Mouse (Mus musculus) T-cell, adult 2 months (primary cell): ENCODE measurements around the gene Fgfr3.

Experiments
- DNase-seq: peaks from one replicate; pipeline ENCODE4 v3.0.0; 2022; ENCODE audit warnings: low spot score

Gene Fgfr3

DNA sequence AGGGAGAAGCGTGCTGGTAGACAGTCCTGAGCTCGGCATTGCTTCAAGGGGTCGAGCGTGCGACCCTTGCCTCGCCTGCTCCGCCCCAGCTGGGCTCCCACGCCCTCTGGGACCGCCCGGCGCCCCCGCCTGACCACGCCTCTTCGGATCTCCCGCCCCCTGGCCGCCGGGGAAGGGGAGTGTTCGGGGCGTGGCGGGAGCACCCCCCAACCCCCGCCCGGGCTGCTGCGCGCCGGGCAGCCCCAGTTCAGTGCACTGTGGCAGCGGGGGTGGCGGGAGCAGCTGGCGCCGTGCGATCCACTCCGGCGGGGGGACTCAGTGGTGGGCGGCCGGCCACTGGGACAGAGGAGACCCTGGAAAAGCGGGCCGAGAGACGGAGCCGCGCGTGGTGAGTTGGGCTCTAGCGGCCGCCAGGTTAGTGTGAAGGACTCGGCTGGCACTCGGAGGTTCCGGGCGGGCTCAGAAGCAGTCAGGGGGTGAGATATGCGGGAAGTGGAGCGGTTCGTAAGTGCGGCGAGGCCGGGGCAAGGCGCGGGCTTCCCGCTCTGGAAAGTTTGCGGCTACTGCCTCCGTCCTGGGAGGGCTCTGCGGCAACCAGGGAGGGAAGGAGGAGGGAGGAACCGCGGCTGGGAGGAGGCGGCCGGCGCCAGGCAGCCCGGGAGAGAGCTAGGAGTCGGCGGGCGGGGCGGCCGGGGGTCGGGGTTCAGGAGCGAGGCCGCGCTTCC, at the start of gene Fgfr3:
Gene Fgfr3 (plus strand): TSS at position 134 of the 725 bp plus-strand sequence.
- DNase-seq: peak; percentile 32

DNA sequence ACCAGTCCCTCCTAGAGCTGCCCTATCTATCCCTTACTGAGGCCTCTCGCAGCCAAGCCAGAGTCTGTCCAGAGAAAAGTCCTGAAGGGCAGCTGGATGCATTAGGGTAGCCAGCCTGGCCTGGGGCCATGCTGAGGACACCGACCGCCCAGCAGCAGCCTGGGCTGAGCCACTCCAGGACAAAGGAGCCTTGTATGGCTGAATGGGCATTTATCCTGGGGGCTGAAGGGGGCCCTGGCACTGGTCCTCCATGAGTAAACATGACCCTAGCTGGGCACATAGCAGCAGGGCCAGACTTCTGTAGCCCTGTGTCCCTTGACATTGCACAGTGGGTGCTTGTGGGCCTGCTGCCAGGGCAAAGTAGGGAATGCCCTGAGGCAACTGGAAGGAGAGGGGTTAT, 47.0 kb upstream of the Fgfr3 start:
- DNase-seq: no peak

GRCm38 (mm10) chr5:33675964-33676363, 45.5 kb upstream of the Fgfr3 start:
- no peak for DNase-seq

- no peak for DNase-seq
These were observed 43.2 kb upstream of the Fgfr3 start for GRCm38 (mm10) chr5:33678244-33678643.

GRCm38 (mm10) chr5:33681044-33681443, 40.4 kb upstream of the Fgfr3 start:
- no peak for DNase-seq

GRCm38 (mm10) chr5:33681611-33682388, 39.7 kb upstream of the Fgfr3 start:
- DNase-seq: peak; percentile 8

- no peak for DNase-seq
These were observed 38.5 kb upstream of the Fgfr3 start for GRCm38 (mm10) chr5:33682963-33683362.

GRCm38 (mm10) chr5:33683897-33684652, 37.4 kb upstream of the Fgfr3 start:
- DNase-seq: no peak

DNA sequence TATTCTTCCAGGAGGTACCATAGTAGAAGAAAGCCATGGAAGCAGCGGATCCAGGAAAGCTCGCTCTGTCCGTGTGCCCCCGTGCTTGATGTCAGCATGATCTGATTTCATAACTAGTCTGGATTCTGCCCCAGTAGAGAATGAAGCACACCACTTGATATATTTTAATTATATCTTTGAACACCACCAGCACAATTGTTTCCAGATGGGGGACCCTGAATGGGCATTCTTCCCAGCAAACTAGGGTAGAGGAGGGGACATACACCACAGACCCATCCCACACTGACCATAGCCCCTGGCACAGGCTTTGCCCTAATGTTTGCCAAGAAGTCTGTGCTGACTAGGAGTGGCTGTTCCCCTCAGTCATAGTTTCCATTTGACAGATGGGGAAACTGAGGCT, 36.5 kb upstream of the Fgfr3 start:
- no peak for DNase-seq

GRCm38 (mm10) chr5:33687142-33687541, 34.3 kb upstream of the Fgfr3 start:
- no peak for DNase-seq

GRCm38 (mm10) chr5:33688278-33689220, 32.9 kb upstream of the Fgfr3 start:
- DNase-seq: no peak

DNA sequence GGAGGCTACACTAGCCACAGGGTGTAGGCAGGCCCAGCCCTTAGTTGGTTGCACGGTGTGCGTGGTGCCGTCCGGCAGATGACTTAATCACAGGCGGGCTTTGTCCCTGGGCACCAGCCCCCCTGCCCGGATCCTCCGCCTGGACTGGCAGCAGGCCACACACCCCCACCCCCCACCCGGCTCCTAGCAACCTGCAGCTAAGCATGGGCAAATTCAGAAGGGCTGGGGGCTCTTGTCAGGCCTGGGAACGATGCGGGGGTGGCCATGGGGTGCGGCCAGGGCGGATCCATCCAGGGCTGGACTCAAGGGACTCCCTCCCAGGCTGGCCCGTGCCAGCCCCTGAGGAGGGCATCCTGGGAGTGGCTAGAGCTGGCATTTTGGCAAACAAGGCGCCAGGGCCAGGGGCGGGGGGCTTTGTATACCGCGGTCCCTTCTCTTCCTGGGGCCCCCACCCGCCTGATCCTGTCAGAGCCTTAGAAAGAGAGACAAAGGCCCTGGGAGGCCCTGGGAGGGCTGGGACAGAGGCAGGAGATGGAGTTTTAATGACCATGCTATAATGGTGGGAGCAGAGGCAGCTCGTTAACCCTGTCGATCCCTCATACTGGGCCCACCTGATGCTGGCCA, 32.1 kb upstream of the Fgfr3 start:
- DNase-seq: no peak

- DNase-seq: no peak
These were observed 31.4 kb upstream of the Fgfr3 start for GRCm38 (mm10) chr5:33689852-33690645.

GRCm38 (mm10) chr5:33692393-33692792, 29.1 kb upstream of the Fgfr3 start:
- no peak for DNase-seq

DNA sequence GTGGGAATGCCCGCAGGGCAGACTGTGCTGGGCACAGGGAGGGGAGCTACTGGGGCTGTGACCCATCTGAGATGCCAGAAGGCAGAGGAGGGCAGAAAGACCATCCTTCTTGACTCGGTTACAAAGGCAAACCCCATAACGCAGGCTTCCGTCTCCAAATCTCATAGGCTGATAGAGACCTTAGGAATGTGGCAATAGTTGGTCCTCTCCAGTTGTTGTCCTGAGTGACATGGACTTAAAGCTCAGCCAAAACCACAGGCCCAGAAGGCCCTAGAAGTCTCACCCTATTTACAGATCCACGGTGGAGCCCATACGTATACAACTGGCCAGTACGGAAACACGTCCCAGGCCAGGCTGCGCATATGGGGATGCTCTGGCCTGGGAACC, 27.0 kb upstream of the Fgfr3 start:
- no peak for DNase-seq

DNA sequence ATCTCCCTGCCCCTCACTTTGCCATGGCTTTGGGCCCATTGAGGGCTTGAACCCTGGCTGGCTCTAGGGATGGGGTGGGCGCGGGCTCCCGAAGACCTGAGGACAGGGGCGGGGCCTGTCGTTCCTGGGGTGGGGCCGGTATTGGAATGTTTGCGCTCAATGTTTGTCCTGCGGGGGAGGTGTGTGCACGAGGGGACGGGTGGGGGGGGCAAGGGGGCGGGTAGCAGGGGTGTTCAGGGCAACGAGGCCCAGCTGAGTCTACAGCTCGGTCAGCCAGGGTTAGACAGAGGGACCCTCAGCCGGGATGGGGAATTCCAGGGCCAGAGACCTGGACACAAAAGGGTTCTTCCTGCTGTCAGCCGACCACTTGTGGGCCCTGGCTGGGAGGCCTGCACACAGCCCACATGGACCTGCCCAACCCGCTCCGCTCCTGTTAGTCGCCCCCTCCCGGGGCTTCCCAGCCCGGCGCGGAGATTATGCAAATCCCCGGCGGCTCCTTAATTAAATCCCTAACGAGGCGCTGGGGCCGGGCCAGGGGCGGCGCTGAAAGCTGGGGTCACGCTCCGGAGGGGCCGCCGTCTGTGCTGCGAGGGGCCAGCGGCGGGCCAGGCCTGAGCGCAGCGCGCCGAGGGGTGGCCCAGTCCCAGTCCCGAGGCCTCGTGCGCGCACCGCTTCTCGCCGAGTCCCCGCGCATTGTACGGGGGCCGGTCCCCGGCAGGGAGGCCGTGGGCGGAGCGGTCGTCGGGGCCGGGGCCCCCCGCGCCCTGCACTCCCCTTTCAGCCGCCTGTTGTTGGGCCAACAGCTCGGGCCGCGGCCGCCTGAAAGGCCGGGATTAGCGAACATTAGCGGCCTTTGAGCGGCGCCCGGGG, 26.4 kb upstream of the Fgfr3 start:
- DNase-seq: no peak

- no peak for DNase-seq
These were observed 25.8 kb upstream of the Fgfr3 start for GRCm38 (mm10) chr5:33695718-33696121.

GRCm38 (mm10) chr5:33696430-33696829, 25.0 kb upstream of the Fgfr3 start:
- no peak for DNase-seq

GRCm38 (mm10) chr5:33697534-33697933, 23.9 kb upstream of the Fgfr3 start:
- no peak for DNase-seq
